ENCODE assay signal across 12 mouse cellular contexts in the genomic region with DNA sequence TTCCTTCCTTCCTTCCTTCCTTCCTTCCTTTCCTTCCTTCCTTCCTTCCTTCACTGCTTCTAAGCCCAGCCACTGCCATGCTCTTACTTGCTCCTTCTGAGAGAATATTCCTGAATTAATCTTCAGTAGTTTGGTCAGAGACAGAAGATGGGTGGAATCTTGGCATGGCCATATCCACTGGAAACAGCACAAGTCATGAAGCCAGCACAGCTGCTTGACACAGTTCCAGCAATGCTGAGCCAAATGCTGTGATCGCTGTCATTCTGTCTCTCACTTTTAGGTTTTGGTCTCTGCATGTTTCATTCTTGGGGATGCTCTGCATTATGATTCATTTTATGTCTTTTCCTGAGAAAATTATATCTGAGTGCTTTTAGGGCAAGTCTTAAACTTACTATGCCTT. TPM values are rescaled to one million over a fixed set of nuclear protein-coding genes. Genes with fewer than 3 reads are reported as not detected.
DNase-seq lines count a peak whose midpoint lies in the region; ATAC-seq and TF ChIP-seq lines count a peak whose summit lies in the region.
"Had no signal": no experiment of that assay in that cellular context is flagged by ENCODE, and none has a peak within 500 bp of the region (broad histone marks: within the 10 kb centered on the region; RNA-seq: fewer than 3 reads in every experiment).

No protein-coding gene starts in this region.

- DNase-seq in heart, adult 2 months = peak; percentile 41 to 53
- no peak for DNase-seq in heart, embryonic 10.5 days (ENCODE audit: low spot score)
- peak; percentile 70 for DNase-seq in 3T3-L1 (ENCODE audit: low read depth, low spot score)
- peak; percentile 89 for DNase-seq in adipocyte (ENCODE audit: low spot score)
- peak; percentile 52 for DNase-seq in heart, adult 8-10 months (ENCODE audit: low spot score)
- no peak for DNase-seq in right cerebral cortex, adult 18-20 months
- DNase-seq in hindbrain, embryonic 11.5 days (ENCODE audit: low spot score) = no peak
- DNase-seq: cerebellum, adult 8-10 months had no signal

- TF ChIP-seq POLR2A in heart, adult 2 months (IDR thresholded peaks at IDR 0.05; ENCODE audit: insufficient read depth, low read depth, low read length) = no peak

- H3K79me2 ChIP-seq in heart, adult 2 months (replicated peaks; ENCODE audit: control insufficient read depth, insufficient read depth, low read length) = no peaks in the 10 kb centered on the region

- ATAC-seq in hindbrain, embryonic 11.5 days (ENCODE audit: low FRiP score) = no peak

- no peak overlapping the region for H3K9ac ChIP-seq in heart, adult 2 months (ENCODE audit: low read depth, low read length)
- H3K9ac ChIP-seq in hindbrain, embryonic 11.5 days (ENCODE audit: low read depth, low read length) = no peak overlapping the region
- H3K9ac ChIP-seq: forebrain, embryonic 12.5 days; neural tube, embryonic 12.5 days had no signal

- no peak for TF ChIP-seq CTCF in heart, adult 2 months (IDR thresholded peaks at IDR 0.05)

- H3K27me3 ChIP-seq in heart, adult 2 months (ENCODE audit: control insufficient read depth, insufficient read depth, low read length) = no peaks in the 10 kb centered on the region
- no peaks in the 10 kb centered on the region for H3K27me3 ChIP-seq in heart, embryonic 10.5 days (ENCODE audit: insufficient read depth, poor library complexity, severe bottlenecking)
- no peaks in the 10 kb centered on the region for H3K27me3 ChIP-seq in hindbrain, embryonic 11.5 days (ENCODE audit: control insufficient read depth, insufficient read depth, low read length)
- H3K27me3 ChIP-seq: forebrain, embryonic 12.5 days; neural tube, embryonic 12.5 days had no signal

- no peak overlapping the region for H3K4me2 ChIP-seq in hindbrain, embryonic 11.5 days (replicated peaks; ENCODE audit: low read depth, low read length)
- H3K4me2 ChIP-seq: forebrain, embryonic 12.5 days; neural tube, embryonic 12.5 days had no signal

- intact Hi-C loops in heart, adult 2 months (cut with DNase I) = no loop called here

- H3K36me3 ChIP-seq in heart, adult 2 months (ENCODE audit: control insufficient read depth, insufficient read depth, low read length) = no peaks in the 10 kb centered on the region
- H3K36me3 ChIP-seq in heart, embryonic 10.5 days = no peaks in the 10 kb centered on the region
- no peaks in the 10 kb centered on the region for H3K36me3 ChIP-seq in hindbrain, embryonic 11.5 days (ENCODE audit: control insufficient read depth, insufficient read depth, low read length)
- H3K36me3 ChIP-seq: forebrain, embryonic 12.5 days; limb, embryonic 10.5 days; neural tube, embryonic 12.5 days had no signal

- H3K9me3 ChIP-seq in heart, embryonic 10.5 days = no peaks in the 10 kb centered on the region
- H3K9me3 ChIP-seq in hindbrain, embryonic 11.5 days (ENCODE audit: control insufficient read depth, low read length) = no peaks in the 10 kb centered on the region
- H3K9me3 ChIP-seq: forebrain, embryonic 12.5 days; limb, embryonic 10.5 days; neural tube, embryonic 12.5 days had no signal

- H3K27ac ChIP-seq in heart, adult 2 months = no peak overlapping the region
- H3K27ac ChIP-seq in heart, embryonic 10.5 days = no peak overlapping the region
- H3K27ac ChIP-seq in hindbrain, embryonic 11.5 days (ENCODE audit: low read depth, low read length) = no peak overlapping the region
- H3K27ac ChIP-seq: forebrain, embryonic 12.5 days; kidney, postnatal 0 days; limb, embryonic 10.5 days; neural tube, embryonic 12.5 days had no signal

- no peak for TF ChIP-seq EP300 in heart, adult 2 months (IDR thresholded peaks at IDR 0.05; ENCODE audit: insufficient read depth, low read depth, low read length)

- no peak overlapping the region for H3K4me3 ChIP-seq in heart, adult 2 months
- H3K4me3 ChIP-seq in heart, embryonic 10.5 days = no peak overlapping the region
- no peak overlapping the region for H3K4me3 ChIP-seq in hindbrain, embryonic 11.5 days (ENCODE audit: low read depth, low read length)
- H3K4me3 ChIP-seq: forebrain, embryonic 12.5 days; limb, embryonic 10.5 days; neural tube, embryonic 12.5 days had no signal

- WGBS in heart, adult 2 months = 40% methylated on average over 1 of the region's 1 CpGs
- 92% methylated on average over 1 of the region's 1 CpGs for WGBS in heart, embryonic 10.5 days
- WGBS in hindbrain, embryonic 11.5 days = 88% methylated on average over 1 of the region's 1 CpGs

- H3K4me1 ChIP-seq in heart, adult 2 months (ENCODE audit: control insufficient read depth, insufficient read depth, low read length) = no peaks in the 10 kb centered on the region
- H3K4me1 ChIP-seq in heart, embryonic 10.5 days = no peaks in the 10 kb centered on the region
- no peaks in the 10 kb centered on the region for H3K4me1 ChIP-seq in hindbrain, embryonic 11.5 days (replicated peaks; ENCODE audit: control insufficient read depth, insufficient read depth, low read length)
- H3K4me1 ChIP-seq: forebrain, embryonic 12.5 days; limb, embryonic 10.5 days; neural tube, embryonic 12.5 days had no signal

RNA-seq across cellular contexts. Expression of a gene that starts 47.2 kb away (rescaled TPM):
- total RNA-seq in heart, adult 2 months (2021) = 10 to 100 TPM in 1 of 2 experiments, 1 to 10 TPM in 1; 9.6 to 13.6 TPM
- polyA plus RNA-seq in heart, adult 2 months (2012; rRNA removed) = 2.2 and 3.8 TPM in 2 replicates
- 11.7 and 14.2 TPM in 2 replicates for polyA plus RNA-seq in heart, embryonic 10.5 days (2016; fragmentation: Nextera tagmentation; extraction: Ambion mirVana)
- total RNA-seq in heart, adult 8-10 months (2022) = 10 to 100 TPM; 10.7 to 14.2 (median 12.3) TPM
- 10.2 and 13.2 TPM in 2 replicates for polyA plus RNA-seq in hindbrain, embryonic 11.5 days (2014; fragmentation: Nextera tagmentation; extraction: Ambion mirVana)

Comparison
In these comparisons a context has a peak if more than half of its experiments do, and no peak if none do; other contexts are left out.
1. DNase-seq: peak in heart, adult 2 months (2 of 2), 3T3-L1 (single experiment), adipocyte (single experiment) and heart, adult 8-10 months (single experiment); none in heart, embryonic 10.5 days (single experiment), right cerebral cortex, adult 18-20 months (single experiment) and hindbrain, embryonic 11.5 days (single experiment).